Mouse (Mus musculus) limb, embryonic 15.5 days (tissue): Measurements from ENCODE around the gene Got2. TPM values are rescaled to one million over a fixed set of nuclear protein-coding genes. Genes with fewer than 3 reads are reported as not detected.

ENCODE experiments used
- polyA plus RNA-seq: library from polyadenylated mRNA; unstranded; fragments of >200 nt; fragmentation: Nextera tagmentation; extraction: Ambion mirVana; gene quantifications from 2 replicates; pipeline ENCODE4 v1.2.1, GENCODE M21; 2015

Got2 gene
- polyA plus RNA-seq, 1 experiment from 2014 or later, result 129 TPM

Other genes with a start within 250 kb of the Got2 start
- gene Ndrg4, start 211.6 kb downstream of the Got2 start, polyA plus RNA-seq, result 22.6 and 27.5 TPM in 2 replicates
- gene Setd6, start 172.7 kb downstream of the Got2 start, polyA plus RNA-seq, result 15.1 and 15.7 TPM in 2 replicates
- gene Cnot1, start 81.1 kb downstream of the Got2 start, polyA plus RNA-seq, result 46.7 and 52.9 TPM in 2 replicates
- 324 and 332 TPM in 2 replicates for gene Sap18b, start 63.2 kb downstream of the Got2 start, polyA plus RNA-seq
- 16.2 and 16.3 TPM in 2 replicates for gene Slc38a7, start 35.0 kb downstream of the Got2 start, polyA plus RNA-seq